Mouse (Mus musculus): ENCODE results near the gene Myl12a. TPM values are rescaled to one million over a fixed set of nuclear protein-coding genes. Genes with fewer than 3 reads are reported as not detected.

The Myl12a gene
- polyA plus RNA-seq, 1 experiment from 2014 or later = 375 TPM

GRCm38 (mm10) chr17:71004186-71004960 lies 1.7 kb upstream of the Myl12a start:
- no peak overlapping the region for H3K27ac ChIP-seq (ENCODE audit: low read depth, low read length)
- DNase-seq (ENCODE audit: low spot score, missing footprints) (peak; percentile 77), ATAC-seq (ENCODE audit: low FRiP score) (no peak)
- H3K36me3 ChIP-seq (ENCODE audit: control insufficient read depth, insufficient read depth, low read length) = no peaks in the 10 kb centered on the region
- H3K4me2 ChIP-seq = no peak overlapping the region
- no peaks in the 10 kb centered on the region for H3K9me3 ChIP-seq (ENCODE audit: control insufficient read depth, low read length)
- H3K4me1 ChIP-seq (ENCODE audit: control insufficient read depth, insufficient read depth, low read length) = peaks cover 8% of the 10 kb centered on the region
- 89% methylated on average over 10 of the region's 10 CpGs for WGBS
- H3K27me3 ChIP-seq (ENCODE audit: control insufficient read depth, insufficient read depth, low read length) = no peaks in the 10 kb centered on the region
- H3K4me3 ChIP-seq (ENCODE audit: low read depth, low read length) = no peak overlapping the region
- no peak overlapping the region for H3K9ac ChIP-seq (ENCODE audit: low read length)

GRCm38 (mm10) chr17:71003721-71004120 lies 1.0 kb upstream of the Myl12a start:
- Histone ChIP-seq H3K4me2 (no peak overlapping the region), H3K9me3 (ENCODE audit: control insufficient read depth, low read length) (no peaks in the 10 kb centered on the region), H3K27ac (ENCODE audit: low read depth, low read length) (no peak overlapping the region), H3K27me3 (ENCODE audit: control insufficient read depth, insufficient read depth, low read length) (no peaks in the 10 kb centered on the region), H3K36me3 (ENCODE audit: control insufficient read depth, insufficient read depth, low read length) (no peaks in the 10 kb centered on the region), H3K4me1 (ENCODE audit: control insufficient read depth, insufficient read depth, low read length) (peaks cover 8% of the 10 kb centered on the region), H3K4me3 (ENCODE audit: low read depth, low read length) (no peak overlapping the region), H3K9ac (ENCODE audit: low read length) (no peak overlapping the region)
- ATAC-seq (ENCODE audit: low FRiP score) = no peak
- WGBS = 88% methylated on average over 2 of the region's 2 CpGs
- DNase-seq (ENCODE audit: low spot score, missing footprints) = peak; percentile 54

- H3K9ac ChIP-seq (ENCODE audit: low read length) = peak overlapping the region; percentile 45; the same call in 1 of the 2 replicates
- peak overlapping the region; percentile 66; the same call in 1 of the 2 replicates for H3K4me2 ChIP-seq
- H3K4me3 ChIP-seq (ENCODE audit: low read depth, low read length) = no peak overlapping the region
These were observed 434 bp upstream of the Myl12a start for GRCm38 (mm10) chr17:71003112-71003511.

GRCm38 (mm10) chr17:71002081-71002743 lies 466 bp downstream of the Myl12a start, which contains the start of gene Myom1:
TSS of gene Myom1 (plus strand) at chr17:71002633.
- under 1% methylated on average over 64 of the region's 65 CpGs for WGBS
- no peaks in the 10 kb centered on the region for H3K27me3 ChIP-seq (ENCODE audit: control insufficient read depth, insufficient read depth, low read length)
- peak; percentile 96 for ATAC-seq (ENCODE audit: low FRiP score)
- peaks cover 8% of the 10 kb centered on the region for H3K4me1 ChIP-seq (ENCODE audit: control insufficient read depth, insufficient read depth, low read length)
- peak within 1 kb of the TSS; percentile 88 for H3K9ac ChIP-seq (ENCODE audit: low read length)
- peak; percentile 100 for DNase-seq (ENCODE audit: low spot score, missing footprints)
- H3K4me2 ChIP-seq = peak within 1 kb of the TSS; percentile 66
- peak within 1 kb of the TSS; percentile 90 for H3K4me3 ChIP-seq (ENCODE audit: low read depth, low read length)
- peak within 1 kb of the TSS; percentile 91 for H3K27ac ChIP-seq (ENCODE audit: low read depth, low read length)
- no peaks in the 10 kb centered on the region for H3K9me3 ChIP-seq (ENCODE audit: control insufficient read depth, low read length)
- H3K36me3 ChIP-seq (ENCODE audit: control insufficient read depth, insufficient read depth, low read length) = no peaks in the 10 kb centered on the region

More at GRCm38 (mm10) chr17:71003112-71003511, 434 bp upstream of the Myl12a start:
- ATAC-seq (ENCODE audit: low FRiP score) = no peak
- Histone ChIP-seq H3K4me1 (ENCODE audit: control insufficient read depth, insufficient read depth, low read length) (peaks cover 8% of the 10 kb centered on the region), H3K9me3 (ENCODE audit: control insufficient read depth, low read length) (no peaks in the 10 kb centered on the region), H3K27ac (ENCODE audit: low read depth, low read length) (no peak overlapping the region), H3K36me3 (ENCODE audit: control insufficient read depth, insufficient read depth, low read length) (no peaks in the 10 kb centered on the region), H3K27me3 (ENCODE audit: control insufficient read depth, insufficient read depth, low read length) (no peaks in the 10 kb centered on the region)
- DNase-seq (ENCODE audit: low spot score, missing footprints) = peak; percentile 74
- 65% methylated on average over 4 of the region's 4 CpGs for WGBS

- H3K4me1 ChIP-seq (ENCODE audit: control insufficient read depth, insufficient read depth, low read length) = peaks cover 8% of the 10 kb centered on the region
- WGBS = under 1% methylated on average over 41 of the region's 43 CpGs
- peak overlapping the region; percentile 66 for H3K4me2 ChIP-seq
- H3K9ac ChIP-seq (ENCODE audit: low read length) = peak overlapping the region; percentile 88
- DNase-seq (ENCODE audit: low spot score, missing footprints) = peak; percentile 95
- no peaks in the 10 kb centered on the region for H3K27me3 ChIP-seq (ENCODE audit: control insufficient read depth, insufficient read depth, low read length)
- no peaks in the 10 kb centered on the region for H3K36me3 ChIP-seq (ENCODE audit: control insufficient read depth, insufficient read depth, low read length)
- H3K9me3 ChIP-seq (ENCODE audit: control insufficient read depth, low read length) = no peaks in the 10 kb centered on the region
- no peak; the same call in none of the 2 replicates for ATAC-seq (ENCODE audit: low FRiP score)
- H3K27ac ChIP-seq (ENCODE audit: low read depth, low read length) = peak overlapping the region; percentile 91
- H3K4me3 ChIP-seq (ENCODE audit: low read depth, low read length) = peak overlapping the region; percentile 90
These were observed 988 bp downstream of the Myl12a start for GRCm38 (mm10) chr17:71001699-71002080.

GRCm38 (mm10) chr17:71001067-71001466 lies 1.6 kb downstream of the Myl12a start:
- Histone ChIP-seq H3K27ac (ENCODE audit: low read depth, low read length) (no peak overlapping the region), H3K9me3 (ENCODE audit: control insufficient read depth, low read length) (no peaks in the 10 kb centered on the region), H3K27me3 (ENCODE audit: control insufficient read depth, insufficient read depth, low read length) (no peaks in the 10 kb centered on the region), H3K9ac (ENCODE audit: low read length) (peak overlapping the region; percentile 88; the same call in 1 of the 2 replicates), H3K4me3 (ENCODE audit: low read depth, low read length) (peak overlapping the region; percentile 90), H3K36me3 (ENCODE audit: control insufficient read depth, insufficient read depth, low read length) (no peaks in the 10 kb centered on the region), H3K4me1 (ENCODE audit: control insufficient read depth, insufficient read depth, low read length) (peaks cover 8% of the 10 kb centered on the region), H3K4me2 (peak overlapping the region; percentile 66)
- WGBS = 12% methylated on average over 6 of the region's 6 CpGs
- peak; percentile 87 for DNase-seq (ENCODE audit: low spot score, missing footprints)
- no peak for ATAC-seq (ENCODE audit: low FRiP score)

- peak; percentile 57 for DNase-seq (ENCODE audit: low spot score, missing footprints)
- H3K27me3 ChIP-seq (ENCODE audit: control insufficient read depth, insufficient read depth, low read length) = no peaks in the 10 kb centered on the region
- 0 out of 2 replicates have a peak overlapping the region, but pooled peaks have one; percentile 4 for H3K4me2 ChIP-seq
- H3K27ac ChIP-seq (ENCODE audit: low read depth, low read length) = no peak overlapping the region
- H3K4me3 ChIP-seq (ENCODE audit: low read depth, low read length) = no peak overlapping the region
- no peaks in the 10 kb centered on the region for H3K36me3 ChIP-seq (ENCODE audit: control insufficient read depth, insufficient read depth, low read length)
- H3K9me3 ChIP-seq (ENCODE audit: control insufficient read depth, low read length) = no peaks in the 10 kb centered on the region
- no peak for ATAC-seq (ENCODE audit: low FRiP score)
- H3K4me1 ChIP-seq (ENCODE audit: control insufficient read depth, insufficient read depth, low read length) = peaks cover 8% of the 10 kb centered on the region
- H3K9ac ChIP-seq (ENCODE audit: low read length) = 0 out of 2 replicates have a peak overlapping the region, but pooled peaks have one; percentile 9
- WGBS = 85% methylated on average over 2 of the region's 2 CpGs
These were observed 2.4 kb downstream of the Myl12a start for GRCm38 (mm10) chr17:71000255-71000654.

GRCm38 (mm10) chr17:70999187-70999586 lies 3.5 kb downstream of the Myl12a start:
- H3K4me3 ChIP-seq (ENCODE audit: low read depth, low read length) = no peak overlapping the region

More at GRCm38 (mm10) chr17:70999187-70999586, 3.5 kb downstream of the Myl12a start:
- H3K9ac ChIP-seq (ENCODE audit: low read length) = no peak overlapping the region
- 76% methylated on average over 5 of the region's 5 CpGs for WGBS
- DNase-seq (ENCODE audit: low spot score, missing footprints) (no peak), ATAC-seq (ENCODE audit: low FRiP score) (no peak)
- no peak overlapping the region for H3K27ac ChIP-seq (ENCODE audit: low read depth, low read length)
- H3K27me3 ChIP-seq (ENCODE audit: control insufficient read depth, insufficient read depth, low read length) = no peaks in the 10 kb centered on the region
- H3K9me3 ChIP-seq (ENCODE audit: control insufficient read depth, low read length) = no peaks in the 10 kb centered on the region
- H3K36me3 ChIP-seq (ENCODE audit: control insufficient read depth, insufficient read depth, low read length) = no peaks in the 10 kb centered on the region
- no peak overlapping the region for H3K4me2 ChIP-seq
- peaks cover 8% of the 10 kb centered on the region for H3K4me1 ChIP-seq (ENCODE audit: control insufficient read depth, insufficient read depth, low read length)
